Mouse (Mus musculus): Measurements from ENCODE around the gene Nrp2. TPM values are rescaled to one million over a fixed set of nuclear protein-coding genes. Genes with fewer than 3 reads are reported as not detected.

Gene Nrp2
- total and polyA plus RNA-seq, 3 experiments: not detected

DNA sequence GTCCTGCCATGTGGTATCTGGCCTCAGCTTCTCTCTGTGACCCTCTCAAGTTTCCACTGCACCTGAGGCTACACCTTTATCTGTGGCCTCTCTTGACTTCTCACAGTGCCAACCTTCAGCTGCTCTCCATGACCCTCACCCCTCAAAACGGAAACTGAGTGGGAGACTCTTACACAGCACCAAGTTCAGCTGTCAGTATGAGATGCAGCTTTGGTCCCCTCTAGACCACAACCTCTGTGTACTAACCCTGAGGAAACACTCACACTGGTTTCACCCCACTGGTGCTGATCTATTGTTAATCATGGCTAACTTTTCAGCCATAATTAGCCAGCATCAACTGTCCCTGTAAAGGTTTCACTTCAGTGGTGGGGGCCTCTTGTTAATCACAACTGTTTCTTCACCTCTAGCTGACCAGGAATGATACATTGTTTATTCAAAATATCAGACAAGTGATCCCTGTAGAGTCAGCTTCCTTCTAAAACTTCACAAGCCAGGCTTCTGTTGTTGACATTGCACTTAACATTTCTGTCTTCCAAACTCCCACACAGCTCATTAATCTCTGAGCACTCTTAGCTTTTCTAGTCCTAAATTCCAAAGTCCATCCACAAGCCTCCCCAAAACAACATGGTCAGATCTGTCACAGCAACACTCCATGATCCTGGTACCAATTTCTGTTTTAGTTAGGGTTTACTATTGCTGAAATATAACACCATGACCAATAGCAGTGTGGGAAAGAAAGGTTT, 131.5 kb downstream of the Nrp2 start:
- H3K36me3 ChIP-seq (ENCODE audit: control insufficient read depth in 1 of 2, insufficient read depth in 2 of 2, low read length in 2 of 2): no peaks in the 10 kb centered on the region
- H3K27ac ChIP-seq (ENCODE audit: control insufficient read depth, low read depth, low read length): no peak overlapping the region
- no peaks in the 10 kb centered on the region for H3K27me3 ChIP-seq (ENCODE audit: control insufficient read depth in 1 of 2, insufficient read depth in 2 of 2, low read length in 2 of 2)
- no peaks in the 10 kb centered on the region for H3K79me2 ChIP-seq (ENCODE audit: control insufficient read depth, insufficient read depth, low read length, poor library complexity)
- H3K4me3 ChIP-seq (ENCODE audit: control insufficient read depth in 1 of 2, insufficient read depth in 1 of 2, low read depth in 2 of 2, low read length in 2 of 2): no peak overlapping the region
- no peak for DNase-seq (ENCODE audit: low read depth, low spot score)
- H3K9me3 ChIP-seq (replicated peaks; ENCODE audit: insufficient read depth, low read length): no peaks in the 10 kb centered on the region; the same call in 1 of the 2 replicates
- H3K9ac ChIP-seq (ENCODE audit: control insufficient read depth, low read depth, low read length, poor library complexity, severe bottlenecking): no peak overlapping the region
- H3K4me1 ChIP-seq (ENCODE audit: control insufficient read depth in 1 of 2, insufficient read depth in 2 of 2, low read length in 2 of 2): no peaks in the 10 kb centered on the region
- TF ChIP-seq TAL1 (IDR thresholded peaks at IDR 0.05; ENCODE audit: low read length): no peak

DNA sequence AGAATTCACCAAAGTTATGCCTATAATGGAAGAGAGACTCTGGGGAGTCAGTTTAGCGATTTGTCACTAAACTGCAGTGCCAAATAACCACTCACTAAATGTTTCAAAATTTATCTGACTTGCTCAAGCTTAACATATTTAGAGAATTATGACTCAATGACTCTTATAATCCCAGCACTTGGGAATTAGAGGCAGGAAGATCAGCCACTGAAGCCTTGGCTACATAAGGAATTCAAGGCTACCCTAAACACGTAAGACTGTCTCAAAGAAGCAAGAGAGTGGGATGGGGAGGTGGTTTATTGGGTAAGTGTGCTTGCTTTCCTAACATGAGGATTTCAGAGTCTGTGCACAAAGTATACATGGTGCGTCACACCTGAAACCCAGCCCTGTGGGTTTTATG, 135.0 kb downstream of the Nrp2 start:
- no peak overlapping the region for H3K27ac ChIP-seq (ENCODE audit: control insufficient read depth, low read depth, low read length)
- no peaks in the 10 kb centered on the region for H3K36me3 ChIP-seq (ENCODE audit: control insufficient read depth in 1 of 2, insufficient read depth in 2 of 2, low read length in 2 of 2)
- no peaks in the 10 kb centered on the region for H3K9me3 ChIP-seq (replicated peaks; ENCODE audit: insufficient read depth, low read length)
- no peaks in the 10 kb centered on the region for H3K27me3 ChIP-seq (ENCODE audit: control insufficient read depth in 1 of 2, insufficient read depth in 2 of 2, low read length in 2 of 2)
- TF ChIP-seq MAZ (IDR thresholded peaks at IDR 0.05; ENCODE audit: low read depth, low read length): no peak
- TF ChIP-seq ZNF384 (IDR thresholded peaks at IDR 0.05; ENCODE audit: low read depth, low read length): no peak
- no peak for TF ChIP-seq USF2 (IDR thresholded peaks at IDR 0.05; ENCODE audit: borderline replicate concordance in 1 of 2, insufficient read depth in 1 of 2, low read depth in 1 of 2, low read length in 2 of 2)
- no peak for TF ChIP-seq ZC3H11A (IDR thresholded peaks at IDR 0.05; ENCODE audit: low read depth, low read length)
- no peak for TF ChIP-seq SIN3A (IDR thresholded peaks at IDR 0.05; ENCODE audit: low read length)
- TF ChIP-seq MYB (IDR thresholded peaks at IDR 0.05; ENCODE audit: low read depth, low read length): no peak
- TF ChIP-seq MYC (IDR thresholded peaks at IDR 0.05; ENCODE audit: low read depth, low read length): no peak
- TF ChIP-seq TAL1 (IDR thresholded peaks at IDR 0.05; ENCODE audit: low read length): no peak
- TF ChIP-seq EP300 (IDR thresholded peaks at IDR 0.05; ENCODE audit: low read depth in 1 of 2, low read length in 2 of 2): no peak
- no peak for TF ChIP-seq MAX (IDR thresholded peaks at IDR 0.05; ENCODE audit: low read length)
- TF ChIP-seq ZKSCAN1 (IDR thresholded peaks at IDR 0.05; ENCODE audit: low read depth, low read length): no peak
- TF ChIP-seq ZMIZ1 (IDR thresholded peaks at IDR 0.05; ENCODE audit: low read depth, low read length): no peak
- no peak for TF ChIP-seq POLR2AphosphoS2 (IDR thresholded peaks at IDR 0.05; ENCODE audit: low read length)
- TF ChIP-seq KAT2A (conservative IDR thresholded peaks at IDR 0.05; ENCODE audit: low read depth, low read length): no peak
- no peak for TF ChIP-seq TBP (IDR thresholded peaks at IDR 0.05; ENCODE audit: low read depth, low read length)
- no peak for TF ChIP-seq USF1 (IDR thresholded peaks at IDR 0.05; ENCODE audit: low read depth, low read length)
- no peak for TF ChIP-seq MEF2A (IDR thresholded peaks at IDR 0.05; ENCODE audit: extremely low read depth, insufficient replicate concordance, low read depth, low read length, poor library complexity, severe bottlenecking)
- no peak for TF ChIP-seq UBTF (IDR thresholded peaks at IDR 0.05; ENCODE audit: borderline replicate concordance, insufficient read depth, low read depth, low read length)
- no peak for TF ChIP-seq ETS1 (IDR thresholded peaks at IDR 0.05; ENCODE audit: low read depth, low read length)
- no peak for DNase-seq (ENCODE audit: low read depth, low spot score)
- H3K4me1 ChIP-seq (ENCODE audit: control insufficient read depth in 1 of 2, insufficient read depth in 2 of 2, low read length in 2 of 2): no peaks in the 10 kb centered on the region
- H3K79me2 ChIP-seq (ENCODE audit: control insufficient read depth, insufficient read depth, low read length, poor library complexity): no peaks in the 10 kb centered on the region
- H3K9ac ChIP-seq (ENCODE audit: control insufficient read depth, low read depth, low read length, poor library complexity, severe bottlenecking): no peak overlapping the region
- no peak overlapping the region for H3K4me3 ChIP-seq (ENCODE audit: control insufficient read depth in 1 of 2, insufficient read depth in 1 of 2, low read depth in 2 of 2, low read length in 2 of 2)
